Mouse (Mus musculus) liver, adult 2 months (tissue): ENCODE results near the gene Nit2.

Source experiments
- CTCF ChIP-seq: fragments of 200-500 bp; IDR thresholded peaks from 2 replicates; pipeline ENCODE4 v1.5.1; 2011; ENCODE audit warnings: low read depth, low read length, control low read depth
- POLR2A ChIP-seq: fragments of 200-500 bp; IDR thresholded peaks from 2 replicates; pipeline ENCODE4 v1.6.1; 2011; ENCODE audit warnings: low read length, control low read depth; ENCODE audit not compliant: insufficient read depth; ENCODE audit errors: extremely low read depth

- TF ChIP-seq CTCF (no peak), POLR2A (no peak)
Measured at GRCm38 (mm10) chr16:57133611-57134010, 33.5 kb downstream of the Nit2 start.
